Mouse (Mus musculus): Measurements from ENCODE around the gene Pam16. TPM values are rescaled to one million over a fixed set of nuclear protein-coding genes. Genes with fewer than 3 reads are reported as not detected.
A peak's percentile ranks its signal among the peaks of the same experiment; 100 is the strongest.

Pam16 gene
- polyA plus RNA-seq, 1 experiment from 2014 or later, result 59.7 TPM

GRCm38 (mm10) chr16:4635760-4636159 is 11.0 kb upstream of the Pam16 start:
- H3K27ac ChIP-seq (ENCODE audit: low read depth), result no peak overlapping the region
- 82% methylated on average over 4 of the region's 4 CpGs for whole genome bisulfite sequencing (ENCODE audit: insufficient replicate concordance)
- TF ChIP-seq EP300 (IDR thresholded peaks at IDR 0.05; ENCODE audit: low read depth), result no peak
- TF ChIP-seq CTCF (IDR thresholded peaks at IDR 0.05; ENCODE audit: low read depth), result no peak
- H3K4me2 ChIP-seq (ENCODE audit: low read depth, low read length), result no peak overlapping the region
- peaks cover 14% of the 10 kb centered on the region for H3K4me1 ChIP-seq (ENCODE audit: insufficient read depth)
- H3K27me3 ChIP-seq (ENCODE audit: insufficient read depth, low read length), result no peaks in the 10 kb centered on the region
- no peak overlapping the region for H3K4me3 ChIP-seq (ENCODE audit: low read depth, low read length)
- H3K36me3 ChIP-seq (replicated peaks; ENCODE audit: insufficient read depth, low read length), result peaks cover 38% of the 10 kb centered on the region
- no peaks in the 10 kb centered on the region for H3K9me3 ChIP-seq (ENCODE audit: low read length)
- DNase-seq (no peak), ATAC-seq (no peak)
- H3K9ac ChIP-seq (replicated peaks), result no peak overlapping the region

GRCm38 (mm10) chr16:4634681-4635080 is 9.9 kb upstream of the Pam16 start:
- peaks cover 47% of the 10 kb centered on the region for H3K36me3 ChIP-seq (replicated peaks; ENCODE audit: insufficient read depth, low read length)
- H3K4me1 ChIP-seq (ENCODE audit: insufficient read depth), result peaks cover 3% of the 10 kb centered on the region; the same call in 1 of the 2 replicates
- H3K4me3 ChIP-seq (ENCODE audit: low read depth, low read length), result no peak overlapping the region
- no peak overlapping the region for H3K9ac ChIP-seq (replicated peaks)
- ATAC-seq, result no peak
- H3K27ac ChIP-seq (ENCODE audit: low read depth), result no peak overlapping the region
- H3K4me2 ChIP-seq (ENCODE audit: low read depth, low read length), result no peak overlapping the region
- TF ChIP-seq EP300 (IDR thresholded peaks at IDR 0.05; ENCODE audit: low read depth) (no peak), CTCF (IDR thresholded peaks at IDR 0.05; ENCODE audit: low read depth) (no peak)
- DNase-seq, result no peak
- WGBS (ENCODE audit: insufficient replicate concordance), result 79% methylated on average over 9 of the region's 9 CpGs
- H3K27me3 ChIP-seq (ENCODE audit: insufficient read depth, low read length), result no peaks in the 10 kb centered on the region
- no peaks in the 10 kb centered on the region for H3K9me3 ChIP-seq (ENCODE audit: low read length)

GRCm38 (mm10) chr16:4633661-4634060 is 8.9 kb upstream of the Pam16 start:
- ATAC-seq (no peak), DNase-seq (no peak)
- WGBS (ENCODE audit: insufficient replicate concordance), result 93% methylated on average over 3 of the region's 3 CpGs
- Histone ChIP-seq H3K4me1 (ENCODE audit: insufficient read depth) (no peaks in the 10 kb centered on the region), H3K27ac (ENCODE audit: low read depth) (no peak overlapping the region), H3K4me2 (ENCODE audit: low read depth, low read length) (no peak overlapping the region), H3K4me3 (ENCODE audit: low read depth, low read length) (no peak overlapping the region), H3K36me3 (replicated peaks; ENCODE audit: insufficient read depth, low read length) (peaks cover 53% of the 10 kb centered on the region), H3K27me3 (ENCODE audit: insufficient read depth, low read length) (no peaks in the 10 kb centered on the region), H3K9me3 (ENCODE audit: low read length) (no peaks in the 10 kb centered on the region), H3K9ac (replicated peaks) (no peak overlapping the region)
- TF ChIP-seq EP300 (IDR thresholded peaks at IDR 0.05; ENCODE audit: low read depth) (no peak), CTCF (IDR thresholded peaks at IDR 0.05; ENCODE audit: low read depth) (no peak)

GRCm38 (mm10) chr16:4632050-4632449 is 7.3 kb upstream of the Pam16 start:
- Histone ChIP-seq H3K4me1 (ENCODE audit: insufficient read depth) (no peaks in the 10 kb centered on the region), H3K27ac (ENCODE audit: low read depth) (no peak overlapping the region), H3K36me3 (replicated peaks; ENCODE audit: insufficient read depth, low read length) (peaks cover 65% of the 10 kb centered on the region), H3K27me3 (ENCODE audit: insufficient read depth, low read length) (no peaks in the 10 kb centered on the region), H3K4me3 (ENCODE audit: low read depth, low read length) (no peak overlapping the region), H3K9ac (replicated peaks) (no peak overlapping the region), H3K9me3 (ENCODE audit: low read length) (no peaks in the 10 kb centered on the region), H3K4me2 (ENCODE audit: low read depth, low read length) (no peak overlapping the region)
- TF ChIP-seq EP300 (IDR thresholded peaks at IDR 0.05; ENCODE audit: low read depth) (no peak), CTCF (IDR thresholded peaks at IDR 0.05; ENCODE audit: low read depth) (peak; percentile 52)
- WGBS (ENCODE audit: insufficient replicate concordance), result 61% methylated on average over 7 of the region's 7 CpGs
- DNase-seq (peak; percentile 54), ATAC-seq (peak; percentile 49; the same call in 1 of the 2 replicates)

GRCm38 (mm10) chr16:4629950-4630349 is 5.2 kb upstream of the Pam16 start:
- ATAC-seq (peak; percentile 71), DNase-seq (peak; percentile 88)
- Histone ChIP-seq H3K27me3 (ENCODE audit: insufficient read depth, low read length) (no peaks in the 10 kb centered on the region), H3K9ac (replicated peaks) (no peak overlapping the region), H3K36me3 (replicated peaks; ENCODE audit: insufficient read depth, low read length) (peaks cover 72% of the 10 kb centered on the region), H3K9me3 (ENCODE audit: low read length) (no peaks in the 10 kb centered on the region), H3K4me1 (ENCODE audit: insufficient read depth) (no peaks in the 10 kb centered on the region; the same call in 1 of the 2 replicates), H3K4me3 (ENCODE audit: low read depth, low read length) (no peak overlapping the region), H3K27ac (ENCODE audit: low read depth) (no peak overlapping the region), H3K4me2 (ENCODE audit: low read depth, low read length) (no peak overlapping the region)
- WGBS (ENCODE audit: insufficient replicate concordance), result 29% methylated on average over 6 of the region's 6 CpGs
- peak; percentile 98 for TF ChIP-seq CTCF (IDR thresholded peaks at IDR 0.05; ENCODE audit: low read depth)
- TF ChIP-seq EP300 (IDR thresholded peaks at IDR 0.05; ENCODE audit: low read depth), result no peak

- no peaks in the 10 kb centered on the region for H3K9me3 ChIP-seq (ENCODE audit: low read length)
- H3K4me2 ChIP-seq (ENCODE audit: low read depth, low read length), result no peak overlapping the region
- no peaks in the 10 kb centered on the region for H3K27me3 ChIP-seq (ENCODE audit: insufficient read depth, low read length)
- WGBS (ENCODE audit: insufficient replicate concordance), result 94% methylated on average over 9 of the region's 9 CpGs
- ATAC-seq (no peak), DNase-seq (no peak)
- no peak overlapping the region for H3K9ac ChIP-seq (replicated peaks)
- no peak overlapping the region for H3K27ac ChIP-seq (ENCODE audit: low read depth)
- peaks cover 3% of the 10 kb centered on the region for H3K4me1 ChIP-seq (ENCODE audit: insufficient read depth)
- no peak overlapping the region for H3K4me3 ChIP-seq (ENCODE audit: low read depth, low read length)
- H3K36me3 ChIP-seq (replicated peaks; ENCODE audit: insufficient read depth, low read length), result peaks cover 63% of the 10 kb centered on the region
- no peak for TF ChIP-seq EP300 (IDR thresholded peaks at IDR 0.05; ENCODE audit: low read depth)
Observed at GRCm38 (mm10) chr16:4628898-4629419, 4.2 kb upstream of the Pam16 start.

- H3K4me3 ChIP-seq (ENCODE audit: low read depth, low read length), result no peak overlapping the region
- H3K27me3 ChIP-seq (ENCODE audit: insufficient read depth, low read length), result no peaks in the 10 kb centered on the region
- H3K9me3 ChIP-seq (ENCODE audit: low read length), result no peaks in the 10 kb centered on the region
- whole genome bisulfite sequencing (ENCODE audit: insufficient replicate concordance), result 77% methylated on average over 6 of the region's 6 CpGs
- no peak overlapping the region for H3K9ac ChIP-seq (replicated peaks)
- TF ChIP-seq CTCF (IDR thresholded peaks at IDR 0.05; ENCODE audit: low read depth) (no peak), EP300 (IDR thresholded peaks at IDR 0.05; ENCODE audit: low read depth) (no peak)
- ATAC-seq (no peak), DNase-seq (no peak)
- peaks cover 49% of the 10 kb centered on the region for H3K36me3 ChIP-seq (replicated peaks; ENCODE audit: insufficient read depth, low read length)
- H3K4me2 ChIP-seq (ENCODE audit: low read depth, low read length), result no peak overlapping the region
- H3K4me1 ChIP-seq (ENCODE audit: insufficient read depth), result peaks cover 16% of the 10 kb centered on the region
- H3K27ac ChIP-seq (ENCODE audit: low read depth), result no peak overlapping the region
Observed at GRCm38 (mm10) chr16:4627105-4627504, 2.3 kb upstream of the Pam16 start.

Data from liver, postnatal 0 days (tissue).